Mouse (Mus musculus) spleen, adult 2 months (tissue): Measurements from ENCODE around the gene Pusl1.

Experiments
- CTCF ChIP-seq: fragments of 200-500 bp; IDR thresholded peaks from 2 replicates; pipeline ENCODE4 v1.5.1; 2011; ENCODE audit warnings: mild to moderate bottlenecking, inconsistent platforms; ENCODE audit not compliant: insufficient read depth, insufficient read length, insufficient replicate concordance; ENCODE audit errors: extremely low read depth
- POLR2A ChIP-seq: fragments of 200-500 bp; IDR thresholded peaks from 2 replicates; pipeline ENCODE4 v1.6.1; 2011; ENCODE audit warnings: low read depth, low read length, inconsistent platforms

DNA sequence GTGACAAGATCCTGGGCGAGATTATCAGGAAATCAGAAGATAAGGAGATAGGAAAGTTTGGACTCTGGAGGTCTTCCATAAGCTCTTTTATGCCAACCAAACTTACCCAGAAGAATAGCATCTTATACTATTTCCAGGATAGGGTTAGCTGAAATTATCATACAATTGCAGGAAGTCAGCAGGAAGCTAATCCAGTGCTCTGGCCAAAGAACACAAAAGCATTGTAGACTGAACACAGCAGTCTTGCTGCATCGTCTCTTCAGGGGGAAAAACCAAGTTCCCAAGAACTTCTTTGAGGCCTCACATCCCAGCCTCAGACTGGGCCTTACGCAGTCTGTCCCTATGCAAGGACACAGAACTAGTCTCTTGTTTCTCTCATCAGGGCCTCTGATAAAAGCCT is 8.0 kb downstream of the Pusl1 start:
- TF ChIP-seq CTCF (no peak), POLR2A (no peak)
